Mouse (Mus musculus) liver, embryonic 14.5 days (tissue): ENCODE measurements around the gene Elovl1. TPM values are rescaled to one million over a fixed set of nuclear protein-coding genes. Genes with fewer than 3 reads are reported as not detected.
A peak's percentile ranks its signal among the peaks of the same experiment; 100 is the strongest.

Experiments used
- ATAC-seq: fragments of 200-750 bp; cut with Nextera tagmentation; 2 replicates; pipeline ENCODE4 v1.8.0; 2017; ENCODE audit warnings: moderate number of reproducible peaks, mild to moderate bottlenecking, moderate library complexity; ENCODE audit not compliant: insufficient read depth
- DNase-seq, 3 experiments: peaks; one replicate each; pipeline ENCODE4 v3.0.0-alpha.2; 2012 to 2013; ENCODE audit warnings: low read depth in 3 of 3, low spot score in 3 of 3
- H3K27ac ChIP-seq: fragments of 300-500 bp; sonication (generic); 2 replicates; pipeline ENCODE4 v1.5.1; 2014; ENCODE audit warnings: moderate library complexity, mild to moderate bottlenecking, control low read depth, inconsistent platforms
- H3K27me3 ChIP-seq: fragments of 300-500 bp; sonication (generic); 2 replicates; pipeline ENCODE4 v1.6.1; 2014; ENCODE audit warnings: mild to moderate bottlenecking, low read length, moderate library complexity; ENCODE audit not compliant: control insufficient read depth, insufficient read depth
- H3K36me3 ChIP-seq: fragments of 300-500 bp; sonication (generic); replicated peaks from 2 replicates; pipeline ENCODE4 v1.6.1; 2014; ENCODE audit warnings: low read depth; ENCODE audit not compliant: control insufficient read depth, insufficient read depth
- H3K4me1 ChIP-seq, 2 experiments: fragments of 200-500 bp in 1 of 2; fragments of 300-500 bp in 1 of 2; sonication (generic) in 1 of 2; replicated peaks; 2 replicates each; pipeline ENCODE4 v1.6.1; 2012 to 2014; ENCODE audit warnings: antibody characterized with exemption in 1 of 2, inconsistent platforms in 1 of 2, low read length in 1 of 2; ENCODE audit not compliant: control insufficient read depth in 2 of 2, insufficient read depth in 2 of 2
- H3K4me2 ChIP-seq: fragments of 300-500 bp; sonication (generic); 2 replicates; pipeline ENCODE4 v1.6.1; 2014; ENCODE audit warnings: low read depth, mild to moderate bottlenecking, control low read depth, moderate library complexity
- H3K4me3 ChIP-seq, 2 experiments: fragments of 200-500 bp in 1 of 2; fragments of 300-500 bp in 1 of 2; sonication (generic) in 1 of 2; 2 replicates each; pipeline ENCODE4 v1.5.1; 2012 to 2014; ENCODE audit warnings: low read depth in 2 of 2, low read length in 2 of 2, mild to moderate bottlenecking in 2 of 2, control low read depth in 1 of 2, inconsistent platforms in 1 of 2, moderate library complexity in 1 of 2; ENCODE audit not compliant: insufficient read depth in 1 of 2
- H3K9ac ChIP-seq: fragments of 300-500 bp; sonication (generic); replicated peaks from 2 replicates; pipeline ENCODE4 v1.6.1; 2014; ENCODE audit warnings: mild to moderate bottlenecking, control low read depth, moderate library complexity
- H3K9me3 ChIP-seq: fragments of 300-500 bp; sonication (generic); 2 replicates; pipeline ENCODE4 v1.6.1; 2016; ENCODE audit warnings: low read length, mixed read lengths; ENCODE audit not compliant: control insufficient read depth
- CTCF ChIP-seq: IDR thresholded peaks from 2 replicates; pipeline ENCODE4 v1.5.1; 2016; ENCODE audit warnings: antibody characterized with exemption, low read depth, control low read depth
- EP300 ChIP-seq: IDR thresholded peaks from 2 replicates; pipeline ENCODE4 v1.6.1; 2016; ENCODE audit warnings: antibody characterized with exemption, low read depth
- WGBS: fragments of 180-500 bp; shearing (Covaris S2); extraction: QIAGEN DNeasy Blood & Tissue Kit; methylation state at CpG from one replicate; pipeline ENCODE4 v1.1.7; 2014; ENCODE audit not compliant: insufficient replicate concordance; 5-methylcytosine and 5-hydroxymethylcytosine counted together
- polyA plus RNA-seq, 2 experiments: library from polyadenylated mRNA; depleted of rRNA in 1 of 2; stranded (reverse) in 1 of 2; unstranded in 1 of 2; fragments of >200 nt; fragmentation: Nextera tagmentation in 1 of 2; extraction: Ambion mirVana in 1 of 2; gene quantifications; 2 replicates each; pipeline versions ENCODE4 v1.2.1 to v1.2.3; 2012 to 2014

Gene Elovl1
- polyA plus RNA-seq, 2 experiments: 88.0 to 88.1 TPM

DNA sequence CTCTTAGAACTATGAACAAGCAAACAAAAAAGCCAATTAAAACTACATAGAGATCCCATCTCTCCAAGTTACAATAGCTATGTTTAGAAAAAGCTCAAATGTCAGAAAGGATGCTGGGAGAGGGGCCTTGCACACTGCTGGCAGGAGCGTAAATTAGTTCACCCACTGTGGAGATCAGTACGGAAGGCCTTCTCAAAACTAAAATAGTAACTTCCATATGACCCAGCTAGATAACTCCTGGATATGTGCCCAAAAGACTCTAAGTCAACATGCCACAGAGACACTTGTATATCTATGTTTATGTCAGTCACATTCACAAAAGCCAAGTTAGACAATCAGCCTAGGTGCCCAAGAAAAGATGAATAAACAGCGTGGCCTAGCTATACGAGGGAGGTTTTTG, 32.6 kb upstream of the Elovl1 start:
- 82% methylated on average over 4 of the region's 4 CpGs for WGBS
- no peak overlapping the region for H3K4me2 ChIP-seq
- ATAC-seq: no peak
- H3K36me3 ChIP-seq: peaks cover 36% of the 10 kb centered on the region
- H3K9ac ChIP-seq: no peak overlapping the region
- H3K27me3 ChIP-seq: no peaks in the 10 kb centered on the region
- H3K4me1 ChIP-seq: no peaks in the 10 kb centered on the region
- TF ChIP-seq EP300 (no peak), CTCF (no peak)
- H3K9me3 ChIP-seq: no peaks in the 10 kb centered on the region
- H3K4me3 ChIP-seq: no peak overlapping the region
- DNase-seq: no peak
- no peak overlapping the region for H3K27ac ChIP-seq

- Histone ChIP-seq H3K4me1 (no peaks in the 10 kb centered on the region), H3K4me3 (no peak overlapping the region), H3K4me2 (no peak overlapping the region), H3K36me3 (peaks cover 32% of the 10 kb centered on the region), H3K9ac (no peak overlapping the region), H3K27me3 (no peaks in the 10 kb centered on the region), H3K27ac (no peak overlapping the region), H3K9me3 (no peaks in the 10 kb centered on the region)
- ATAC-seq (no peak), DNase-seq (no peak)
- TF ChIP-seq CTCF (no peak), EP300 (no peak)
- WGBS: 60% methylated on average over 3 of the region's 3 CpGs
Observed at GRCm38 (mm10) chr4:118396433-118396832, 31.5 kb upstream of the Elovl1 start.

GRCm38 (mm10) chr4:118398400-118398799, 29.5 kb upstream of the Elovl1 start:
- Histone ChIP-seq H3K4me3 (no peak overlapping the region), H3K36me3 (peaks cover 28% of the 10 kb centered on the region), H3K9ac (no peak overlapping the region), H3K4me2 (no peak overlapping the region), H3K27ac (no peak overlapping the region), H3K27me3 (no peaks in the 10 kb centered on the region), H3K9me3 (no peaks in the 10 kb centered on the region), H3K4me1 (peaks cover 0 to 9% of the 10 kb centered on the region in 2 experiments; a peak in 2 of 4 replicates)
- DNase-seq (no peak), ATAC-seq (no peak)
- WGBS: 81% methylated on average over 6 of the region's 6 CpGs
- TF ChIP-seq EP300 (no peak), CTCF (no peak)

DNA sequence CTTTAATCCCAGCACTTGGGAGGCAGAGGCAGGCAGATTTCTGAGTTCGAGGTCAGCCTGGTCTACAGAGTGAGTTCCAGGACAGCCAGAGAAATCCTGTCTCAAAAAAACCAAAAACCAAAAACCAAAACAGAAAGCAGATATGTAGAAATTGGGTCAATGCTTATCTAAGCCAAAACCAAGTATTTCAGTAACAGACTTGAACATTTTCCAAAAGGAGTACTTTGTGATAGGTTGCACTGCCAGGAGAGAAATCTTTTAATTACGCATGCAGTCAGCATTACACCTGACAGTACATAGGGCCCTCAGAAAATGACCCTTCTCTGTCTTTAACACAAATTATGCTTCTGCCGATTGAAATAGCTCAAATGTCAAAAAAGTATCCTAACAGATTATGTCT, 26.5 kb upstream of the Elovl1 start:
- peaks cover 0 to 9% of the 10 kb centered on the region in 2 experiments; a peak in 2 of 4 replicates for H3K4me1 ChIP-seq
- no peak overlapping the region for H3K4me3 ChIP-seq
- no peak overlapping the region for H3K9ac ChIP-seq
- H3K36me3 ChIP-seq: peaks cover 22% of the 10 kb centered on the region
- 78% methylated on average over 3 of the region's 3 CpGs for WGBS
- ATAC-seq (no peak), DNase-seq (no peak)
- no peaks in the 10 kb centered on the region for H3K9me3 ChIP-seq
- H3K27me3 ChIP-seq: no peaks in the 10 kb centered on the region
- no peak overlapping the region for H3K4me2 ChIP-seq
- H3K27ac ChIP-seq: no peak overlapping the region
- TF ChIP-seq CTCF (no peak), EP300 (no peak)

GRCm38 (mm10) chr4:118401918-118402317, 26.0 kb upstream of the Elovl1 start:
- Histone ChIP-seq H3K9me3 (no peaks in the 10 kb centered on the region), H3K27ac (no peak overlapping the region), H3K27me3 (no peaks in the 10 kb centered on the region), H3K9ac (no peak overlapping the region), H3K4me3 (no peak overlapping the region), H3K4me2 (no peak overlapping the region), H3K36me3 (peaks cover 19% of the 10 kb centered on the region), H3K4me1 (peaks cover 0 to 9% of the 10 kb centered on the region in 2 experiments; a peak in 2 of 4 replicates)
- DNase-seq (peak in 2 of 3 experiments; percentile 34 to 45), ATAC-seq (peak; percentile 81)
- 34% methylated on average over 5 of the region's 5 CpGs for WGBS
- TF ChIP-seq CTCF: no peak
- TF ChIP-seq EP300: peak; percentile 59
